Mouse (Mus musculus) forebrain, embryonic 12.5 days (tissue): ENCODE measurements around the gene Camkmt. TPM values are rescaled to one million over a fixed set of nuclear protein-coding genes. Genes with fewer than 3 reads are reported as not detected.

Experiments
- ATAC-seq: fragments of 200-750 bp; cut with Nextera tagmentation; 2 replicates; pipeline ENCODE4 v1.8.0; 2017; ENCODE audit warnings: moderate TSS enrichment; ENCODE audit not compliant: low FRiP score
- H3K27ac ChIP-seq: fragments of 300-500 bp; sonication (generic); 2 replicates; pipeline ENCODE4 v1.5.1; 2016; ENCODE audit warnings: mild to moderate bottlenecking
- H3K27me3 ChIP-seq: fragments of 300-500 bp; sonication (generic); 2 replicates; pipeline ENCODE4 v1.6.1; 2016; ENCODE audit warnings: mild to moderate bottlenecking
- H3K36me3 ChIP-seq: fragments of 300-500 bp; sonication (generic); replicated peaks from 2 replicates; pipeline ENCODE4 v1.6.1; 2016; ENCODE audit warnings: mild to moderate bottlenecking
- H3K4me1 ChIP-seq: fragments of 300-500 bp; sonication (generic); 2 replicates; pipeline ENCODE4 v1.6.1; 2016
- H3K4me2 ChIP-seq: fragments of 300-500 bp; sonication (generic); 2 replicates; pipeline ENCODE4 v1.6.1; 2016; ENCODE audit warnings: mild to moderate bottlenecking, moderate library complexity
- H3K4me3 ChIP-seq: fragments of 300-500 bp; sonication (generic); replicated peaks from 2 replicates; pipeline ENCODE4 v1.5.1; 2016; ENCODE audit warnings: mild to moderate bottlenecking
- H3K9ac ChIP-seq: fragments of 300-500 bp; sonication (generic); 2 replicates; pipeline ENCODE4 v1.6.1; 2016; ENCODE audit warnings: mild to moderate bottlenecking
- H3K9me3 ChIP-seq: fragments of 300-500 bp; sonication (generic); 2 replicates; pipeline ENCODE4 v1.6.1; 2016
- WGBS: fragments of 180-500 bp; shearing (Covaris S2); methylation state at CpG from one replicate; pipeline ENCODE4 v1.1.7; 2016; 5-methylcytosine and 5-hydroxymethylcytosine counted together
- polyA plus RNA-seq: library from polyadenylated mRNA; unstranded; fragments of >200 nt; fragmentation: Nextera tagmentation; extraction: Ambion mirVana; gene quantifications from 2 replicates; pipeline ENCODE4 v1.2.1, GENCODE M21; 2016

Camkmt gene
- polyA plus RNA-seq, 1 experiment from 2014 or later = 16.0 TPM

- Histone ChIP-seq H3K9ac (no peak overlapping the region), H3K36me3 (no peaks in the 10 kb centered on the region), H3K27ac (no peak overlapping the region), H3K4me2 (peak overlapping the region; percentile 41), H3K4me1 (peaks cover 5% of the 10 kb centered on the region), H3K9me3 (no peaks in the 10 kb centered on the region), H3K27me3 (peaks cover 4% of the 10 kb centered on the region; the same call in 1 of the 2 replicates), H3K4me3 (no peak overlapping the region)
- WGBS = 3% methylated on average over 14 of the region's 14 CpGs
- ATAC-seq = peak; percentile 86
These were observed 99.1 kb downstream of the Camkmt start for GRCm38 (mm10) chr17:85189227-85190127.

GRCm38 (mm10) chr17:85190128-85190435 is 99.7 kb downstream of the Camkmt start:
- under 1% methylated on average over 7 of the region's 7 CpGs for WGBS
- no peak overlapping the region for H3K9ac ChIP-seq
- no peak for ATAC-seq
- H3K4me2 ChIP-seq = peak overlapping the region; percentile 23; the same call in 1 of the 2 replicates
- H3K4me1 ChIP-seq = peaks cover 5% of the 10 kb centered on the region
- no peak overlapping the region for H3K4me3 ChIP-seq
- no peak overlapping the region for H3K27ac ChIP-seq
- H3K9me3 ChIP-seq = no peaks in the 10 kb centered on the region
- peaks cover 4% of the 10 kb centered on the region; the same call in 1 of the 2 replicates for H3K27me3 ChIP-seq
- H3K36me3 ChIP-seq = no peaks in the 10 kb centered on the region

GRCm38 (mm10) chr17:85193294-85193693 is 102.9 kb downstream of the Camkmt start:
- no peaks in the 10 kb centered on the region for H3K9me3 ChIP-seq
- H3K27ac ChIP-seq = no peak overlapping the region
- no peak overlapping the region for H3K4me2 ChIP-seq
- H3K9ac ChIP-seq = no peak overlapping the region
- WGBS = 84% methylated on average over 11 of the region's 11 CpGs
- no peak for ATAC-seq
- H3K4me1 ChIP-seq = peaks cover 5% of the 10 kb centered on the region
- no peaks in the 10 kb centered on the region for H3K36me3 ChIP-seq
- H3K27me3 ChIP-seq = peaks cover 4% of the 10 kb centered on the region; the same call in 1 of the 2 replicates
- H3K4me3 ChIP-seq = no peak overlapping the region

GRCm38 (mm10) chr17:85198781-85199180 is 108.4 kb downstream of the Camkmt start:
- Histone ChIP-seq H3K9ac (no peak overlapping the region), H3K4me1 (no peaks in the 10 kb centered on the region), H3K4me2 (no peak overlapping the region), H3K27ac (no peak overlapping the region), H3K27me3 (no peaks in the 10 kb centered on the region; the same call in 1 of the 2 replicates), H3K4me3 (no peak overlapping the region), H3K36me3 (no peaks in the 10 kb centered on the region), H3K9me3 (no peaks in the 10 kb centered on the region)
- 91% methylated on average over 15 of the region's 15 CpGs for WGBS
- ATAC-seq = no peak

GRCm38 (mm10) chr17:85199321-85199720 is 109.0 kb downstream of the Camkmt start:
- Histone ChIP-seq H3K27me3 (no peaks in the 10 kb centered on the region), H3K36me3 (no peaks in the 10 kb centered on the region), H3K9me3 (no peaks in the 10 kb centered on the region), H3K4me1 (no peaks in the 10 kb centered on the region), H3K9ac (no peak overlapping the region), H3K27ac (no peak overlapping the region), H3K4me2 (no peak overlapping the region), H3K4me3 (no peak overlapping the region)
- WGBS = 86% methylated on average over 11 of the region's 11 CpGs
- ATAC-seq = no peak

- no peak overlapping the region for H3K4me2 ChIP-seq
- no peak overlapping the region for H3K9ac ChIP-seq
- no peak overlapping the region for H3K4me3 ChIP-seq
- 86% methylated on average over 5 of the region's 5 CpGs for WGBS
- no peaks in the 10 kb centered on the region for H3K4me1 ChIP-seq
- H3K27ac ChIP-seq = no peak overlapping the region
- H3K9me3 ChIP-seq = no peaks in the 10 kb centered on the region
- no peak for ATAC-seq
- no peaks in the 10 kb centered on the region for H3K36me3 ChIP-seq
- H3K27me3 ChIP-seq = no peaks in the 10 kb centered on the region
These were observed 127.7 kb downstream of the Camkmt start for GRCm38 (mm10) chr17:85218054-85218453.

GRCm38 (mm10) chr17:85242109-85242508 is 151.8 kb downstream of the Camkmt start:
- ATAC-seq = no peak
- Histone ChIP-seq H3K9me3 (no peaks in the 10 kb centered on the region), H3K9ac (no peak overlapping the region), H3K4me1 (no peaks in the 10 kb centered on the region), H3K36me3 (no peaks in the 10 kb centered on the region), H3K4me3 (no peak overlapping the region), H3K4me2 (no peak overlapping the region), H3K27ac (no peak overlapping the region), H3K27me3 (no peaks in the 10 kb centered on the region)
- 86% methylated on average over 7 of the region's 7 CpGs for WGBS

- ATAC-seq = no peak
- no peak overlapping the region for H3K9ac ChIP-seq
- no peak overlapping the region for H3K4me3 ChIP-seq
- H3K4me1 ChIP-seq = no peaks in the 10 kb centered on the region; the same call in 1 of the 2 replicates
- no peaks in the 10 kb centered on the region; the same call in 1 of the 2 replicates for H3K27me3 ChIP-seq
- H3K9me3 ChIP-seq = no peaks in the 10 kb centered on the region
- no peak overlapping the region for H3K4me2 ChIP-seq
- no peaks in the 10 kb centered on the region for H3K36me3 ChIP-seq
- 84% methylated on average over 5 of the region's 5 CpGs for WGBS
- H3K27ac ChIP-seq = no peak overlapping the region
These were observed 158.6 kb downstream of the Camkmt start for GRCm38 (mm10) chr17:85248962-85249361.

GRCm38 (mm10) chr17:85249744-85250143 is 159.4 kb downstream of the Camkmt start:
- H3K27ac ChIP-seq = no peak overlapping the region
- no peaks in the 10 kb centered on the region; the same call in 1 of the 2 replicates for H3K27me3 ChIP-seq
- H3K4me3 ChIP-seq = no peak overlapping the region
- no peaks in the 10 kb centered on the region; the same call in 1 of the 2 replicates for H3K4me1 ChIP-seq
- H3K9ac ChIP-seq = no peak overlapping the region
- 50% methylated on average over 6 of the region's 7 CpGs for WGBS
- no peaks in the 10 kb centered on the region for H3K36me3 ChIP-seq
- H3K4me2 ChIP-seq = no peak overlapping the region
- no peak for ATAC-seq
- H3K9me3 ChIP-seq = no peaks in the 10 kb centered on the region

GRCm38 (mm10) chr17:85256930-85257329 is 166.6 kb downstream of the Camkmt start:
- ATAC-seq = no peak
- Histone ChIP-seq H3K4me1 (peaks cover 13% of the 10 kb centered on the region), H3K27me3 (no peaks in the 10 kb centered on the region; the same call in none of the 2 replicates), H3K9me3 (no peaks in the 10 kb centered on the region), H3K4me3 (peak overlapping the region; percentile 13; the same call in 1 of the 2 replicates), H3K9ac (no peak overlapping the region), H3K36me3 (no peaks in the 10 kb centered on the region), H3K4me2 (peak overlapping the region; percentile 45), H3K27ac (0 out of 2 replicates have a peak overlapping the region, but pooled peaks have one; percentile 9)
- under 1% methylated on average over 9 of the region's 9 CpGs for WGBS

- 0 out of 2 replicates have a peak overlapping the region, but pooled peaks have one; percentile 9 for H3K27ac ChIP-seq
- H3K9me3 ChIP-seq = no peaks in the 10 kb centered on the region
- peaks cover 13% of the 10 kb centered on the region for H3K4me1 ChIP-seq
- H3K36me3 ChIP-seq = no peaks in the 10 kb centered on the region
- peak overlapping the region; percentile 13; the same call in 1 of the 2 replicates for H3K4me3 ChIP-seq
- H3K27me3 ChIP-seq = no peaks in the 10 kb centered on the region; the same call in none of the 2 replicates
- 17% methylated on average over 11 of the region's 11 CpGs for WGBS
- H3K9ac ChIP-seq = no peak overlapping the region
- peak overlapping the region; percentile 45 for H3K4me2 ChIP-seq
- ATAC-seq = no peak
These were observed 167.0 kb downstream of the Camkmt start for GRCm38 (mm10) chr17:85257348-85257747.

GRCm38 (mm10) chr17:85258703-85259341 is 168.5 kb downstream of the Camkmt start:
- Histone ChIP-seq H3K36me3 (no peaks in the 10 kb centered on the region), H3K27me3 (no peaks in the 10 kb centered on the region; the same call in none of the 2 replicates), H3K4me1 (peaks cover 13% of the 10 kb centered on the region), H3K9me3 (no peaks in the 10 kb centered on the region), H3K27ac (0 out of 2 replicates have a peak overlapping the region, but pooled peaks have one; percentile 43), H3K4me2 (no peak overlapping the region), H3K4me3 (no peak overlapping the region), H3K9ac (no peak overlapping the region)
- WGBS = 79% methylated on average over 13 of the region's 13 CpGs
- ATAC-seq = no peak
